Comparison of ENCODE assay signal across 10 mouse cellular contexts in genomic region chr5:106344308-106344707, GRCm38 (mm10).
DNase-seq lines count a peak whose midpoint lies in the region; ATAC-seq lines count a peak whose summit lies in the region.
"Had no signal": no experiment of that assay in that cellular context is flagged by ENCODE, and none has a peak within 500 bp of the region (broad histone marks: within the 10 kb centered on the region; RNA-seq: fewer than 3 reads in every experiment).

No protein-coding gene starts in this region.

- 5% methylated on average over 8 of the region's 8 CpGs for WGBS in heart, embryonic 15.5 days
- WGBS in forebrain, embryonic 12.5 days = 9% methylated on average over 8 of the region's 8 CpGs
- 6% methylated on average over 8 of the region's 8 CpGs for WGBS in limb, embryonic 13.5 days

- no peak for DNase-seq in heart, postnatal 36 days
- peak; percentile 29 for DNase-seq in R1 (ENCODE audit: low read depth, low spot score)
- no peak for DNase-seq in urinary bladder, postnatal 10 days (ENCODE audit: low spot score)
- DNase-seq in spleen, postnatal 36 days (ENCODE audit: low spot score in 2 of 2) = no peak
- DNase-seq: cerebellum, adult 2 months; right cerebral cortex, adult 18-20 months had no signal

- no peak for ATAC-seq in heart, embryonic 15.5 days (replicated peaks; ENCODE audit: insufficient number of reproducible peaks, insufficient read depth, low FRiP score, low read depth)
- ATAC-seq in forebrain, embryonic 12.5 days (ENCODE audit: low FRiP score) = no peak
- ATAC-seq in limb, embryonic 13.5 days (ENCODE audit: low FRiP score, low read depth) = no peak
- ATAC-seq: Patski had no signal

- no peak overlapping the region for H3K4me3 ChIP-seq in heart, embryonic 15.5 days
- no peak overlapping the region for H3K4me3 ChIP-seq in forebrain, embryonic 12.5 days (replicated peaks)
- no peak overlapping the region for H3K4me3 ChIP-seq in limb, embryonic 13.5 days

- no peaks in the 10 kb centered on the region for H3K9me3 ChIP-seq in heart, embryonic 15.5 days (replicated peaks)
- H3K9me3 ChIP-seq in forebrain, embryonic 12.5 days = no peaks in the 10 kb centered on the region
- no peaks in the 10 kb centered on the region for H3K9me3 ChIP-seq in limb, embryonic 13.5 days

- 0 out of 2 replicates have a peak, but pooled peaks cover 4% of the 10 kb centered on the region for H3K4me1 ChIP-seq in heart, embryonic 15.5 days (replicated peaks)
- H3K4me1 ChIP-seq in forebrain, embryonic 12.5 days = peaks cover 15% of the 10 kb centered on the region
- H3K4me1 ChIP-seq in limb, embryonic 13.5 days = peaks cover 9% of the 10 kb centered on the region

- intact Hi-C loops in heart, postnatal 36 days (cut with DNase I) = no loop called here

- peaks cover 15% of the 10 kb centered on the region for H3K27me3 ChIP-seq in heart, embryonic 15.5 days
- H3K27me3 ChIP-seq in forebrain, embryonic 12.5 days = peaks cover 60% of the 10 kb centered on the region
- peaks cover 37% of the 10 kb centered on the region for H3K27me3 ChIP-seq in limb, embryonic 13.5 days

- no peaks in the 10 kb centered on the region for H3K36me3 ChIP-seq in heart, embryonic 15.5 days
- H3K36me3 ChIP-seq in forebrain, embryonic 12.5 days (replicated peaks) = no peaks in the 10 kb centered on the region
- no peaks in the 10 kb centered on the region for H3K36me3 ChIP-seq in limb, embryonic 13.5 days

- H3K27ac ChIP-seq in heart, embryonic 15.5 days = no peak overlapping the region
- no peak overlapping the region for H3K27ac ChIP-seq in forebrain, embryonic 12.5 days
- no peak overlapping the region for H3K27ac ChIP-seq in limb, embryonic 13.5 days

- H3K4me2 ChIP-seq in heart, embryonic 15.5 days = 0 out of 2 replicates have a peak overlapping the region, but pooled peaks have one; percentile 12
- H3K4me2 ChIP-seq in forebrain, embryonic 12.5 days = peak overlapping the region; percentile 2
- H3K4me2 ChIP-seq in limb, embryonic 13.5 days (replicated peaks) = peak overlapping the region; percentile 14; the same call in 1 of the 2 replicates

- no peak overlapping the region for H3K9ac ChIP-seq in heart, embryonic 15.5 days
- no peak overlapping the region for H3K9ac ChIP-seq in forebrain, embryonic 12.5 days
- H3K9ac ChIP-seq in limb, embryonic 13.5 days = no peak overlapping the region
